Mouse (Mus musculus) monocyte, adult 2 months (primary cell): Measurements from ENCODE around the gene Orai1.
"Not testable (repeated sequence)": the region's sequence is repeated elsewhere in the genome, so short reads cannot be mapped to it uniquely, and the experiment has no call there.

Source experiments
- DNase-seq, 2 experiments: peaks; one replicate each; pipeline ENCODE4 v3.0.0; 2022; ENCODE audit warnings: low spot score in 2 of 2, low read depth in 1 of 2

The Orai1 gene

GRCm38 (mm10) chr5:123014753-123015701 lies at the start of gene Orai1:
Gene Orai1, plus strand, starts transcription at chr5:123015074.
- peak; percentile 94 to 97 for DNase-seq

GRCm38 (mm10) chr5:122965427-122965826 lies 49.4 kb upstream of the Orai1 start:
- DNase-seq = no peak

- DNase-seq = peak in 1 of 2 experiments; percentile 56
These were observed 46.6 kb upstream of the Orai1 start for GRCm38 (mm10) chr5:122968322-122968721.

GRCm38 (mm10) chr5:122970056-122970455 lies 44.8 kb upstream of the Orai1 start:
- DNase-seq = no peak

DNA sequence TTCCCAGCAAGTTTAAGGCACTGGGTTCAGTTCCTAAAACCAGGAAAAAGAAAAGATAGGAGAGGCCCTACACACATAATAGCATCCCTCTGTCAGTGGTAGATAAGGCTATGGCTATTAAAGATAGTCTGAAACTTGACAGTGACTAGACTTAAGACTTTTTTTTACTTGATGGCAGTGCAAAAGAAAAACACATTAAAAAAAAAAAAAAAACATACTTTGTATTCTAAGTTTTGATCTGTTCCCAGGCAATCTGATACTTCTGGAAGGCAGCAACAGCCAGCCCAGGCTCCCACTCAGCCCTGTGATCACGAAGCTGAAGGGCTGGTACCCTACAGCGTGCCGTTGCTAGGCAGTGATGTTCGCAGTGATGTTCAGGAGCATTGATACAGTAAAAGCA lies 43.4 kb upstream of the Orai1 start:
- DNase-seq = no peak

DNA sequence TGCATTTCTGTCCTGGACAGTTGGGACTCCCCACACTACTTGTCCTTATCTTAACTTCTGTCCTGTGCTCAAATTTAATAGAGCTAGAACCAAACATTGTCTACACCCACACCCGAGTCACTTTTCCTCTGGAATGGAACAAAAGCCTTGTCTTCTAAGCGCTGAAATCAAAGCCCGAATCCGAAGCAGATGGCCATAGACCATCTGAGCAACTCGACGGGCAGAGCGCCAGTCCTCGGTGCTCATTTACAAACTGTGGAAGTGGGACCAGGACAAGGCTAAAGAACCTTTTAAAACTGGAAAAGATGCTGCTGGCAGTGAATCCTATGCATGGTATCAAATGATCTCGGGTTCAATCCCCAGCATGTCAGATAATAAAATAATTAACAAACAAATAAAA lies 42.8 kb upstream of the Orai1 start:
- DNase-seq = no peak

DNA sequence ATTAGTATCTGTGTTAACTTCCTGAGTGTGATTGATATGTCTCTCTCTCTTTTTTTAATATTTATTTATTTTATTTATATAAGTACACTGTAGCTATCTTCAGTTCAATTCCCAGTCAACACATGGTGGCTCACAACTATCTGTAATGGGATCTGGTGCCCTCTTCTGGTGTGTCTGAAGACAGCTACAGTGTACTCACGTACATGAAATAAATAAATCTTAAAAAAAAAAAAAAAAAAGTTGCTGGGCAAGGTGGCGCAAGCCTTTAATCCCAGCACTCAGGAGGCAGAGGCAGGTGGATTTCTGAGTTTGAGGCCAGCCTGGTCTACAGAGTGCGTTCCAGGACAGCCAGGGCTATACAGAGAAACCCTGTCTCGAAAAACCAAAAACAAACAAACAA lies 40.2 kb upstream of the Orai1 start:
- not testable (repeated sequence) for DNase-seq

GRCm38 (mm10) chr5:122978970-122979369 lies 35.9 kb upstream of the Orai1 start:
- DNase-seq = no peak

GRCm38 (mm10) chr5:122984483-122984882 lies 30.4 kb upstream of the Orai1 start:
- DNase-seq = no peak

- no peak for DNase-seq
These were observed 29.6 kb upstream of the Orai1 start for GRCm38 (mm10) chr5:122985276-122985675.

- no peak for DNase-seq
These were observed 28.8 kb upstream of the Orai1 start for GRCm38 (mm10) chr5:122986091-122986493.

- no peak for DNase-seq
These were observed 27.5 kb upstream of the Orai1 start for GRCm38 (mm10) chr5:122987211-122988020.

GRCm38 (mm10) chr5:122988021-122988751 lies 26.7 kb upstream of the Orai1 start:
- DNase-seq = no peak

DNA sequence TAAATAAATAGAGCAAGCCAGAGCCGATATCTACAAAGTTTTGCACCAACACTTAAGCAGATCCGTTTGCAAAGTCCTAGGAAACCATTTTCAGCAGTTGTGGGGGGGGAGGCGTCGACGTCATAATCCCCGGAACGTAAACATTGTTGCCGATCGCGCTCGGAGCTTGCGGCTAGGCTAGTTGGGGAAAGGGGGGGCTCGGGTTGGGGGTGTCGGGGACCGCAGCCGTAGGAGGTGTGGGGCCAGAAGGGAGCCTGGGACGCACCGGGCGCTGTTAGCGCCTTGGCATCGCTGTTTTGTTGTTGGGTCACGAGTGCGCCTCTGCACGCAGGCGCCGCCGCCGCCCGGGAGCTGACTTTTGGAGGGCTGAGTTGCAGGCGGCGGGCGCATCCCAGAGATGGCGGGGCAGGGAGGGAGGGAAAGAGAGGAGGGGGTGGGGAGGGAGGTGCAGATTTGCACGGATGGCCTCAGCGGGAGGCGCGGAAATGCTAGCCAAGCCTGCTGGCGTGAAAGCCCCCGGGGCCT lies 25.8 kb upstream of the Orai1 start:
- DNase-seq = peak in 1 of 2 experiments; percentile 51

- no peak for DNase-seq
These were observed 25.1 kb upstream of the Orai1 start, which contains the start of gene Kdm2b for GRCm38 (mm10) chr5:122989551-122990330. Gene Kdm2b, minus strand, starts transcription at chr5:122989823.

DNA sequence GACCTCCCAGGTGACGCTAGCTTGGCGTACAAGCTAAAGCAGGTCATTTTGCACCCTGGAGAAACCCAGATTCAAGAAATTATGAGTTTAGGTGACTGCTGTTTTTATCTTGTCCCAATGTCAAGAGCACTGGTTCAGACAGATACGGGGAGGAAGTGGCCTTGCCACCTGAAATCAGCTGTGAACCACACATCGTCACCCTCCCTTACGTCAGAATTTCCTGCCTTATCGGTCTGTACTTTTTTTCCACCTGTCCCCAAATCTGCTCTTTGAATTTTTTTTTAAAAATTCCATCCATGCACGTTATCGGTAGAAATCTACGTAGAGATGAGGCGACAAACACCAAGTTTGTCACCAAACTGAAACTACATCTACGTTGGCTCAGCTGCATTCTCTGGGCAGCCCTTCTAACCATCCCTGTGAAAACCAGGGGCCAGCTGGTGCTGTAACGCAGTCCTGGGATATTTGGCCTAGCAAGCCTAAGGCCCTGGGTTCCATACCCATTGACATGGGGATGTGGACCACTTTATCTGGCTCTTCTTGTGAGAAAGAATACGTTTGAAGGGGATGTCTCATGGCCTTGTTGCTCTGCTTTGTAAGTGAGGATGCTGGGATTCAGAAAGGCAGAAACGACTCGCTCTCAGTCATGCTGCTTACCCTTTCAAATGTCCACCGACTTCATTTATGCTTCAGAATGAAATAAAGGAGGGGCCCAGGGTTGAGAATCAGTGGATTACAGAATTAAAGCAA lies 24.3 kb upstream of the Orai1 start:
- no peak for DNase-seq

DNA sequence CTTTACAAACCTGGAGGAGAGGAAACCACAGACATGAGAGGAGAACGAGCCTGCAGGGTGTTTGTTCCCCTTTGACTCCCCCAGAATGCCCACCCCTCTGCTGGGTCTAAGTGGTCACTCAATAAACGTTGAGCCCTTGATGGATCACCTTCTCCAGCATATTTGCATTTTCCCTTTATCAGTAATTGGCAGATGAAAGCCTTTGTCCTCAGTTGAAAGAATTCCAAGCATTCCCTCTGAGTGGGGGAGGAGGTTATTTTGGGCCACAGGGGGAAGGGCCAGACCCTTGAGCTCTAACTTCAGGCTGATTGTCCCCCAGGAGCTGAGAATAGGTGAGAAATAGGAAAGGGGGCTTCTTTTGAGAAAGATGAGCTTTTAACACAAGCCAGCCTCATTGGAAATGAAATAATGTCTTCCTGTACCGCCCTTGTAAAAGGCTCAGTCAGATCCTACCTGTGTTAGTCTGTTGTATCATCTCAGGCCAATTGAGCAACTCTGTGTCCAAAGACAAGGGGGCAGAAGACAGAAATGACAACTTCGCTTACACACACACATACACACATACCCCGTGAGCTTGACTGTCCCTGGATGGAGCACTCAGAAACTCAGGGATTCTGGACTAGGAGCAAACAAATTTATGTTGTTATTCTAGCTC lies 23.4 kb upstream of the Orai1 start:
- no peak for DNase-seq

DNA sequence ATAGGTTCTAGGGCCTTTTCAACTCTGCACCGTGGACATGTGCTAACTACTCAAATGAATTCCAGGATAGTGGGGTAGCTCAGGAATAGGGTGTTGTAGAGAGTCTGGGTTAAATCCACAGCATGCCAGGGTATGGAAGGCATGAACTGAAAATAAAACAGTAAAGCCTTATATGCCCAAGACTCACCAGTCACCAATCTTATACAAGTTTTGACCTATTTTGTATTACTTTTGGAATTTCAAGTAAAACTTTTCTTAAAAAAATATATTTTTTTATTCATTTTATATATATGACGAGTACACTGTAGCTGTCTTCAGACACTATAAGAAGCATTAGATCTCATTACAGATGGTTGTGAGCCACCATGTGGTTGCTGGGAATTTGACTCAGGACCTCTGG lies 21.1 kb upstream of the Orai1 start:
- DNase-seq = no peak

DNA sequence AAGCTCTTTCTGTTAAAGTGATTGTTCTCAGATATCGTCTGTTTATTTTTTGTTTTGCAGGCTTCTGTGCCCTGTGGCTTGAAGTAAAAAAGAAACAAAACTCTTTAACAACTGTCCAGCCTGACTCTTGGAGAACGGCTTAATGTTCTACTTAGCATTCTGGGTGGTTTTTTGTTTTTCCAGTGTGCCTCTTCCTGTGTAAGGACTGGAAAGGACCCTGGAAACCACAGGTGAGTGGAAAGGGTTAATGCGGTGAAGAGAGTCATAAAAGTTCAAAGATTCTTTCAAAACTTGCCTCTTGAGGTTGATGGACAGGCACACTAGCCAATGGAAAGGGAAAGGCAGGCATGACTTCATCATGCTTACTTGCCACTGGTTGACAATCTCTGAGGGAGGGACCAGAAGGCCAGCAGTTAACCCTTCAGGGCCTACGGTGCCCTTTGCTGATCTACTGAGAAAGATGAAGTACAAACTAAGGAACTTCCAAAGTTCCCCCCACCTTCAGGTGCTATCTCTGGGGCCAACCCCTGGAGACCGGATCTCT lies 20.5 kb upstream of the Orai1 start:
- DNase-seq = peak in 1 of 2 experiments; percentile 45
